Mouse (Mus musculus) brain, embryonic 18.5 days (tissue): Measurements from ENCODE around the gene Ppid.
"Not testable (repeated sequence)": the region's sequence is repeated elsewhere in the genome, so short reads cannot be mapped to it uniquely, and the experiment has no call there.

Experiments
- DNase-seq: peaks from one replicate; pipeline ENCODE4 v3.0.0-alpha.2; 2012; ENCODE audit warnings: low read depth, low spot score

Gene Ppid

DNA sequence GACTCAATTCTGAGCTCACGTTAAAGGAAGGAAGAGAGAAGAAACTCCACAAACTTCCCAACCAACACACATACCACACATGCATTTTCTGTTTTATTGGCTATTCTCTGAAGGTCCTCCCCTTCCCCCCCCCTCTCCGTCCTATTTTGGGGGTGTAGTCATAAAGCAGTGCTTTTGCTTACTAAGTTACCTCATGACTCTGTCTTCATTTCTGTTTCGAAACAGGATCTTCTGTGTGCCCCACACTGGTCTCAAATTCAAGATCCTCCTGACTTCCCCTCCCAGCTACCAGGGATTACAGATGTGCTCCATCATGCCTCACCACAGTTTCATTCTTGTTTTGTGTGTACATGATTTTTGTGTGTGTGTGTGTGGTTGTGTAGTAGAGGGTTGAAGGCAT lies 18.7 kb upstream of the Ppid start:
- no peak for DNase-seq

DNA sequence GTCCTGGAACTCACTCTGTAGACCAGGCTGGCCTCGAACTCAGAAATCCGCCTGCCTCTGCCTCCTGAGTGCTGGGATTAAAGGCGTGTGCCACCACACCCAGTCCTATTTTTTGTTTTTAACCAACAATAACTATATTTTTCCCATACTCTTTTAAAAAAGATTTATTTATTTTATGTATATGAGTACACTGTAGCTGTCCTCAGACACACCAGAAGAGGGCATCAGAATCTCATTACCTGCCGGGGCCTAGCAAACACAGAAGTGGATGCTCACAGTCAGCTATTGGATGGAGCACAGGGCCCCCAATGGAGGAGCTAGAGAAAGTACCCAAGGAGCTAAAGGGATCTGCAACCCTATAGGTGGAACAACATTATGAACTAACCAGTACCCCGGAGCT lies 17.8 kb upstream of the Ppid start:
- not testable (repeated sequence) for DNase-seq

DNA sequence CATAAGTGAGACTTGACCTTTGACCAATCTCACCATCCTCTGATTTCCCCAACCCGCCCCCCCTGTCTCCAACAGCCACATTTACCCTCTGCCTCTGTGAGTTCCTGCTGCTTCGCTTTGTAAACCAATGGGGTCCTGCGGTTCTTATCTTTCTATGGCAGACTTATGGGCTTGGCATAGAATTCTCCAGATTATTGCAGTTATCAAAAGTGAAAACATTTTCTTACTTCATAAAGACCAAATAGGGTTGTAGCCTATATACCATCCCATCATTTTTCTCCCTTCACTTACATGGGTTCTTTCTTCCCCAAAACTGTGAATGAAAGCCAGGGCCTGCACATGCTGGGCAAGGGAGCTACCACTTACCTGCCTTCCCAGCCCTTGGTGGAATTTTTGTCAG lies 16.8 kb upstream of the Ppid start:
- no peak for DNase-seq

- no peak for DNase-seq
Observed at GRCm38 (mm10) chr3:79575576-79576467, 15.3 kb upstream of the Ppid start.

GRCm38 (mm10) chr3:79576468-79576816 lies 14.7 kb upstream of the Ppid start:
- no peak for DNase-seq

GRCm38 (mm10) chr3:79576865-79577264 lies 14.3 kb upstream of the Ppid start:
- no peak for DNase-seq

DNA sequence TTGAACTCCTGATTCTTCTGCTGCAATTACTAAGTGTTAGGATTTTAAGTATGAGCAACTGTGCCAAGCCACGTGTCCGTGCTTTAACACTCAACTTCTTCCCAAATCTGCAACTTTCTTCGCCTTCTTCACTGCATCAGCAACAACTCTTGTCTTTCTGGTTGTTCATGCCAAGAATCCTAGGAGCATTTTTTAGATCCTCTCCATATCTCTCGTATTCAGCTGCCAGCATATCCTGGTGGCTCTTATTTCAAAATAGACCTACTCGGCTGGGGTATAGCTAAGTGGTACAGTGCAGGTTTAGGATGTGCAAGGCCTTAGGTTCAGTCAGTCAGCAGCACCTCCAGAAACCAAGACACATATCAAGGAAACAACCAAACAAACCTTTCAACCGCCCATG lies 13.5 kb upstream of the Ppid start:
- no peak for DNase-seq

GRCm38 (mm10) chr3:79578164-79578563 lies 13.0 kb upstream of the Ppid start:
- no peak for DNase-seq

DNA sequence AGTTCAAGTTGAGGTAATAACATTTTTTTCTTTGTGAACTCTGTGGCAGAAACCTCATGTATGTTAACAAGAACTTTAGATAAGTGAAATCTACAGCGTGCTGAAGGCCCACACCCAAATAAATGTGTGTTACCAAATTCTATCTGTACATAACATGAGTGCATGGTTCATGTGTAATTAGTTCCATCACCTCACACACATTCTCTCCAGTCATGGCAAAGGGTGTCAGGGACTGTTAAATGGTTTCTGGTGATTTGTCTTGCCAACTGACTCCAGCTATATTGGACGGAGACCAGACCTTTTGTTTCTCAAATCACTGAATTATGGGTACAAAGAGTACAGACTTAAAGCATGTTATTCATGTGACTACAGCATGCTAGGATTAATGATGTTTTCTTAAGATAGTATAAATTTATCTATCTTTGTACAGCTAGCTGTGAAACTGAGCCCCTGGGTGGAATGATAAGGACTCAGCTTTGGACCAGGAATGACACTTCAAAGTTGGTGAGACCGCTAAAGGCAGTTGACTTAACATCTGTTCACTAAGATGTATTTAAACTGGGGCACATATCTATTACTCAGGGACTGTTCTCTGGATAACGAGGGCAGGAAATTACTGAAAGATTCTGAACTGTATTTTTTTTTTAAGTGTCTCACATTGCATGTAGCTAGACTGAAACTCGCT lies 11.1 kb upstream of the Ppid start:
- no peak for DNase-seq

DNA sequence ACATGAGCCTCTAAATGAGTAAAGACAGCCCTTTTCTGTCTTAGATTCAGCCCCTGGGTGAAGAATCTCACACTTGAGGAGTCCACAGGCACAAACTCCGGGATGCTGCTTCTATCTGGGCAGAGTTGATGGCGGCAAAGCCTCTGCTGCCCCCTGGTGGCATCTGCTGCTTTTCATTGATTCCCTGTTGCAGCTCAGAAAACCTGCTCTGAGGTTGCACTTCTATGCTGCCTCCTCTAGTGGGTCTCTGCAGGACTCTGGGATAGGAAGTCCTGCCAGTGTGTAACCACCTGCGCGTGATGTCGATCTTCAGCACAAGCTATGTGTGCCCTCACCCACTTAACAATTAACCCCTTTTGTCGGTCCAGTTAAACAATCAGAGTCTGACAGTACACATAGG lies 4.3 kb upstream of the Ppid start:
- peak; percentile 69 for DNase-seq

DNA sequence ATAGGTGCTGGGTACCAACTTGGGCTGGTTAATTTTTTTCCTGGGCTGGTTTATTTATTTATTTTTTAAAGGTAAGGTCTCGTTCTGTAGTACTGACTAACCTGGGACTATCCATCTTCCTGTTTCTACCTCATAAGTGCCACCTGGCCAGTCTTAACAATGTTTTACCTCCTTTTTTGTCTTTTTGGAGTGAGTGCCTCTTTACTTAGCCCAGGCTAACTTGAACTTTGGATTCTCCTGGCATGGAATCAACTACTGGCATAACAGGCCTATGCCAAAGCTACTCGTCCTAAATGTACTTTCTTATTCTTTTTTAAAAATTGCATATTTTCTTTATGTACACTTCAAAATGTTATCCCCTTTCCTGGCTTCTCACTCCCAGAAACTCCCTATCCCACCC lies 1.5 kb upstream of the Ppid start:
- no peak for DNase-seq

- DNase-seq, result no peak
Observed at GRCm38 (mm10) chr3:79591793-79592471, 790 bp downstream of the Ppid start.

GRCm38 (mm10) chr3:79595468-79595867 lies 4.3 kb downstream of the Ppid start:
- no peak for DNase-seq

GRCm38 (mm10) chr3:79609886-79610285 lies 18.7 kb downstream of the Ppid start:
- no peak for DNase-seq

DNA sequence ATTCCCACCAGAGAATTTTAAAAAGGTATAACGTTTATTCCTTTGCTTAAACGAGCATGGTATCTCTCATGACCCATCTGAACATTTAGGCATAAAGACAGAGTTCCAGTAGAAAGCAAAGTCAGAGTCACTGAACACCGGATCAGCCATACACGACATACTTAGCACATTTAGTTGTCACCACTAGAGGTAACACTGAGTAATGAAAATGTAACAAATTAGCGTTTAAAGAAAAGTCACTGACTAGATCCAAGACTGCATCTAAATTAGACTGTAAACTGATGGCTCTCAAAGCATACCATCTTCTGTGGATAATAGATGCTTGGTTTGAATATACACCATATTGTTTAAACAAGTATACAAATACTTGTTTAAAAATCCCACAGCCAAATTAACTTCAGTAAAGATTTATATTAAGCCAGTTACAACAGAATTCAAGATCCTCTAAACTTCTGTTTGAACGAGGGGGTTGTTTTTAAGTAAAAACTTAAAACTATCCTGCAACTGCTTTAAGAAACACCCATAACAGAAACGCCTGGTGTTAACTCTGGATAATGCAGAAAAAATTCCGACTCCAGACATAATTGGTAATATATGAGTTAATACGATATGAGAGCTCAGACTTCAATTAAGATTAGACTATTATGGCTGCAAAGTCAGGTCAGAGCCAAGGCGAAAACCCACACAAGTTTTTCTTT lies 36.5 kb downstream of the Ppid start:
- DNase-seq, result no peak

DNA sequence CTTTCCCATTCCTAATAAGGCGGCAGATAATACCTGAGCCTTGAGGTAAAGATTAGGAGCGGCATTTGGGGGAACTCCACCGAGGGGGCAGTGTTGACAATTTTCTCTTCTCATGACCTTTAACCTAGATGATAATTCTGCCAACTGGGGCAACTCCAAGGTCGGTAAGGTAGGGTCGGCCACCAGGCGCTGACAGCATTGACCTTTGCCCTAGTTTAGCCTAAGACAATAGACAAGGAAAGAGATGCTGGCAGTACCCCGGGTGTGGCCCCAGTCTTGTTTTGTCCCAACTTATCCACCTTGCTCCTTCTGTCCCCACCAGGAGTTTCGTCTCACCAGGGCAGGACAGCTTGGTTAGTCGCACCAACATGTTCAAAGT lies 37.0 kb downstream of the Ppid start:
- DNase-seq, result no peak

DNA sequence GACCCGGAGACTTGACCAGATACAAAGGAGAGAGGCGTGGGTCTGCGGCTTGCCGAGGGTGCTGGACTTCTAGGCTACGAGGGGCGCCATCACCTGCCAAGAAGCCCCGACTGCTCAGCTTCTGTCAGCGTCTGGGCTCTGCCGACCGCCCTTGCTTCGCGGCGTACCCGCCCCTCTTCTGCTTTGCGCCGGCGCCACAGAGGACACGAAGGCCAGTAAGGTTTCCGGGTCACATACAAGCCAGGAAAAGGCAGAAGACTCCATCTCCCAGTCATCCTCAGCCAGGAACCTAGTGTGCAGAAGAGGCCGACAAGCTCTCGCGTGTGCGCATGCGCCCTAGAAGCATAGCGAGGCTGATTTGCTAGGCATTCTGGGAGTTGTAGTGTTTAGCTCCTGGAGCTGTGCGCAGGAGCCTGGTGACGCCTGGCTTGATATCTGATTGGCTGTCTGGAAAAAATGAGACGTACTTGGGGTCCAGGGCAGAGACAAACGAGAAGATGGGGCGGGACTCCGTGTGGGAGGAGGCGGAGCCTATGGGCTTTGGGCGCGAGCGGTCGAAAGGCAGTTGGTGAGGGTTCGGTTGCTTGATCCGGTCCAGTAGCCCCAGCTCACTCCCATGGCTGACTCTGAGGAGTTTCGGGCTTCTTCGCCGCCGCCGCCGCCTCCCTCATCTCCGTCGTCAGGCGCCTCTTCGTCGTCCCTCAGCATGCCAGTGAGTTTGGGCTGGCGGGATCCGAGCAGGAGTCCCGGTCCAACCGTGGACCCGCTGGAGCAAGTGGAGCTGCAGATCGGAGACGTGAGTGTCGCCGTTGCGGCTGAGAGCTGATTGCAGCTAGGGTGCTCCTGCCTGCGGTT lies 37.6 kb downstream of the Ppid start, which contains the start of gene 4930579G24Rik:
4930579G24Rik (plus strand) TSS at position 519 of the 855 bp plus-strand sequence.
- peak; percentile 99 for DNase-seq

GRCm38 (mm10) chr3:79629416-79629730 lies 38.2 kb downstream of the Ppid start, which contains the start of gene Etfdh:
TSS of gene Etfdh (minus strand) at chr3:79629500.
- DNase-seq, result peak; percentile 43

GRCm38 (mm10) chr3:79652129-79652528 lies 61.0 kb downstream of the Ppid start:
- DNase-seq, result no peak
